Mouse (Mus musculus) megakaryocyte, embryonic 14.5 days (primary cell): Measurements from ENCODE around the gene Cers1. TPM values are rescaled to one million over a fixed set of nuclear protein-coding genes. Genes with fewer than 3 reads are reported as not detected.

Experiments used
- H3K27me3 ChIP-seq: replicated peaks from 2 replicates; pipeline ENCODE3; 2012; ENCODE audit warnings: inconsistent platforms
- H3K36me3 ChIP-seq: replicated peaks from 2 replicates; pipeline ENCODE3; 2012; ENCODE audit warnings: low read length, inconsistent platforms, mixed read lengths
- H3K4me1 ChIP-seq: 2 replicates; pipeline ENCODE4 v1.6.1; 2012; ENCODE audit warnings: inconsistent platforms
- H3K4me3 ChIP-seq: replicated peaks from 2 replicates; pipeline ENCODE3; 2012; ENCODE audit warnings: moderate library complexity, mild to moderate bottlenecking, inconsistent platforms
- H3K9me3 ChIP-seq: 2 replicates; pipeline ENCODE4 v1.6.1; 2012; ENCODE audit warnings: inconsistent platforms
- FLI1 ChIP-seq: IDR thresholded peaks from 2 replicates; pipeline ENCODE4 v1.6.1; 2012; ENCODE audit warnings: low read length, inconsistent platforms, mixed read lengths
- GATA1 ChIP-seq: IDR thresholded peaks from 3 replicates; pipeline ENCODE4 v1.6.1; 2012; ENCODE audit warnings: mixed read lengths, low read length, inconsistent platforms, borderline replicate concordance
- polyA plus RNA-seq: library from polyadenylated mRNA; stranded (reverse); fragments of >175 nt; gene quantifications from 2 replicates; pipeline ENCODE4 v1.2.3, GENCODE M21; 2012; ENCODE audit warnings: low replicate concordance; ENCODE audit not compliant: insufficient read depth

The Cers1 gene
- polyA plus RNA-seq, result 0.55 and 1.8 TPM in 2 replicates

DNA sequence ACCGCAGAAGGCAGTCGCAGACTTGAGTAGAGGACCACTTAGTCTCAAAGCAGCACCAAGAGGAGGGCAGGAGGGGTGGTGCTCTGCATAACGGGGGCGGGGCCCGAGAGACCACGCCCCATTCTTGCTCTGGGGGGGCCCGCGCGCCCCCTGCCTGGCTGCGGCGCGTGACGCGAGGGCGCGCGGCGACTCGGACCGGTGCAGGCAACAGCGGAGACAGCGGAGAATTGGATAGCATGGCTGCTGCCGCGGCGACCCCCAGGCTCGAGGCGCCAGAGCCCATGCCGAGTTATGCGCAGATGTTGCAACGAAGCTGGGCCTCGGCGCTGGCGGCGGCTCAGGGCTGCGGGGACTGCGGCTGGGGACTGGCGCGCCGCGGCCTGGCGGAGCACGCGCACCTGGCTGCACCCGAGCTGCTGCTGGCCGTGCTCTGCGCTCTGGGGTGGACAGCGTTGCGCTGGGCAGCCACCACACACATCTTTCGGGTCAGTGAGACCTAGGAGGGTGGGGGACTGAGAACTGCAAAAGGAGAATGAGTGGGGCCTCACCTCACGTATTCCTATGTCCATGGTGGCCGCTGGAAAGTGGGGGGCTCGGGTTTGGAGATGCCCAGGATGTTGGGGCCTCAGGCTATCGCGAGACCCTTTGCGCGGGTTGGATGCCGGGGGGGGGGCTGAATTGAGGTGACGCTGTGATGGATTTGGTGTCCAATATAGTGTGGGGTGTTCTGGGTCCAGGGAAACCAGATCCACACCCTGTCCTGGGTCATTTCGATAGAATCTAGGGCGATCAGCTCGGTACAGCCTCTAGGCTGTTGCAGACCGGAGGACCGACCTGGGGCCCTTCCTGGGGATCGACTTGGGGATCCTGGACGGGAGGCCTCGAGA lies at the start of gene Cers1:
TSS of gene Cers1 (plus strand) at position 152 of the 887 bp plus-strand sequence.
- H3K4me3 ChIP-seq, result peak within 1 kb of the TSS; percentile 92
- no peaks in the 10 kb centered on the region for H3K9me3 ChIP-seq
- H3K27me3 ChIP-seq, result peaks cover 54% of the 10 kb centered on the region
- TF ChIP-seq FLI1, result no peak
- TF ChIP-seq GATA1, result no peak
- peaks cover 32% of the 10 kb centered on the region for H3K36me3 ChIP-seq
- peaks cover 32% of the 10 kb centered on the region for H3K4me1 ChIP-seq

DNA sequence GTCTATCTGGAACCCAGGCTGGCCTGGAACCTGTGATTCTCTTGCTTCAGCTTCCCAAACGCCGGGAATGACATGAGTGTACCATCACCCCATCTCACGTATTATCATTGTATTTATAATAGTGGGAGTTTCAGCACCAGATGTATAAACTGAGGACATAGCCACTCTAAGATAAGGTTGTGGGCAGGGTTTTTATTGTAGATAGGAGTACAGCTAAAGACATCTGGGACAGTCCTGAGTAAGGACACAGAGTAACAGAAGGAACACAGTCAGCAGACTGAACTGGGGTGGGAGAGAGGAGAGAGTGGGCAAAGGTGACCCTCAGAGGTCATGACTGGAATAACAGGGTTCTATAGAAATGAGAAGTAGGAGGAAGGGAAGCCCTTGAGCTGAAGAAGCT lies 47.9 kb upstream of the Cers1 start:
- Histone ChIP-seq H3K4me1 (peaks cover 60% of the 10 kb centered on the region), H3K9me3 (no peaks in the 10 kb centered on the region), H3K4me3 (no peak overlapping the region), H3K27me3 (no peaks in the 10 kb centered on the region), H3K36me3 (peaks cover 50% of the 10 kb centered on the region)
- TF ChIP-seq GATA1, result no peak

- H3K4me3 ChIP-seq, result no peak overlapping the region
- no peaks in the 10 kb centered on the region for H3K27me3 ChIP-seq
- TF ChIP-seq GATA1 (no peak), FLI1 (no peak)
- H3K9me3 ChIP-seq, result no peaks in the 10 kb centered on the region
- peaks cover 66% of the 10 kb centered on the region for H3K4me1 ChIP-seq
- H3K36me3 ChIP-seq, result peaks cover 43% of the 10 kb centered on the region
These were observed 47.3 kb upstream of the Cers1 start for GRCm38 (mm10) chr8:70268311-70268710.

DNA sequence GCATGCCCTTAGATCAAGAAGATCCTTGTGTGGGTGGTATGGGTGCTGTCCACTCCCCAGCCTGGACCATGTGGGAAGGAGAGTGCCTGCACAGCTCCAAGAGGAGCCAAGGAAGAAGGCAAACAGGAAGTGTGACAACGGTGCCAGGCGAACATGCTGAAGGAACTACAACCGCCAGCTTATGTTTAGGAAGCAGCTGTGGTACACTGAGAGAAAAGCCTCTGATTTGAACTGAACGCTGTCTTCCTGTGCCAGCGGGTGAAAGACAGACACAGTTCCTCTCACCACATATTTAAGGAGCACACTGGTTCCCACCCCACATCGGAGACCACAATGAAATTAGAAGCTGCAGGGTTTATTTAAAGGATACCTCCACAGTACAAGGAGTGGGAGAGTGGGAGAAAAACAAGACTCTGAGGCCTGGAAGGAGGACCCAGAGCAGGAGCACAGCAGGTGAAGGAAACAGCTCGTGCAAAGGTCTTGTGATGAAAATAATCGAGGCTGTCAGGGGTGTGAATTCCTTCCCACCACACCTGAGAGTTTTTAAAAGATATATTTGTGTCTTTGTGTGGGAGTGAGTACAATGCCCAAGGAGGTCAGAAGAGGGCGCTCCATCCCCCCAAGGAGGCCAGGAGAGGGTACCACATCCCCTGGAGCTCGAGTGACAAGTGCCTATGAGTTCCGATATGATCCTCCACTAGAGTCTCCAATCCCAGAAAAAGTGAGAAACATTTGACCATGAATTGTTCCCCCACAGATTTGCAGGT lies 46.6 kb upstream of the Cers1 start:
- Histone ChIP-seq H3K27me3 (no peaks in the 10 kb centered on the region), H3K4me3 (peak overlapping the region; percentile 59), H3K9me3 (no peaks in the 10 kb centered on the region), H3K36me3 (peaks cover 37% of the 10 kb centered on the region), H3K4me1 (peaks cover 73% of the 10 kb centered on the region)
- TF ChIP-seq GATA1 (no peak), FLI1 (no peak)

DNA sequence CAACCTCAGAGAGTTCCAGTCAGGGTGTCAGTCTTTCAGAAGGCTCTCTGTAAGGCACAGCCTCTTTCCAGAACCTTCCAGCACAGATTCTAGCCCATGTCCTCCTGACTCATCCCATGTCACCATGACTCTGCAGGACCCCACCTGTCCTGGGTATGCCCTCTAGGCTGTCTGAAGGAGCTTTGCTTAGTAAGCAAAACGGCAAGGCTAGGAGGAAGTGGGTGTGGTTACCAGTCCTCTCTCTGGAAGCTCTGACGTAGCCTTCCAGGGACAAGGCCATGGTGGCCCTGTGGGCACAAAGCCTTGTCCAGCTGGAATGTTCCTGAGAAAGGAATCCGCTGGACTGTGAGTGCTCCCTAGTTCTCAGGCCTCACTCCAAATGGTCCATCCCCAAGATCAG lies 42.6 kb upstream of the Cers1 start:
- peak overlapping the region; percentile 78 for H3K4me3 ChIP-seq

GRCm38 (mm10) chr8:70274350-70274749 lies 41.2 kb upstream of the Cers1 start:
- TF ChIP-seq FLI1 (no peak), GATA1 (no peak)
- H3K36me3 ChIP-seq, result peaks cover 11% of the 10 kb centered on the region

More for the DNA sequence above, 42.6 kb upstream of the Cers1 start:
- Histone ChIP-seq H3K9me3 (no peaks in the 10 kb centered on the region), H3K27me3 (no peaks in the 10 kb centered on the region), H3K4me1 (peaks cover 94% of the 10 kb centered on the region), H3K36me3 (peaks cover 11% of the 10 kb centered on the region)
- no peak for TF ChIP-seq GATA1
- no peak for TF ChIP-seq FLI1

GRCm38 (mm10) chr8:70276476-70276875 lies 39.1 kb upstream of the Cers1 start:
- TF ChIP-seq FLI1, result peak; percentile 91
- TF ChIP-seq GATA1, result peak; percentile 16; the same call in 1 of the 3 replicates
- Histone ChIP-seq H3K36me3 (peaks cover 22% of the 10 kb centered on the region), H3K9me3 (no peaks in the 10 kb centered on the region), H3K4me3 (peak overlapping the region; percentile 93), H3K27me3 (no peaks in the 10 kb centered on the region), H3K4me1 (peaks cover 98% of the 10 kb centered on the region)

More at GRCm38 (mm10) chr8:70274350-70274749, 41.2 kb upstream of the Cers1 start:
- Histone ChIP-seq H3K9me3 (no peaks in the 10 kb centered on the region), H3K27me3 (no peaks in the 10 kb centered on the region), H3K4me3 (no peak overlapping the region), H3K4me1 (peaks cover 94% of the 10 kb centered on the region)

DNA sequence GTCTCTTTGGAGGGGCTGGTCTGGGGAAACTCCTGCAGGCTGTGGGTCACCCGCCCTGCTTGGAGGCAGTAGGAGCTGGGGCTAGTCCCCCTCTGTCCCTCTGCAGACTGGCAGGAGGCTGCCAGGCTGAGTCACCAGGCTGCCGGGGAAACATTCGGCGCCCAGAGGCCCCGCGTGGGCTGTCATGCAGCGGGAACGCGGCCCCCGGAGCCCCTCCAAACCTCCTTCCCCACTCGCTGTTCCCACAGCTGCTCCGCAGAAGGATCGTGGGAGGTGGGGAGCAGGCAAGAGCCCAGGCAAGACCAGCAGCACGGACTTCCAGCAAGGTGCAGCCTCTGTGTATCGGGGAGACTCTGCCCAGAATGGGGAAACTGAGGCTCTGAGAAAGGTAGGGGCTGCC lies 37.4 kb upstream of the Cers1 start:
- H3K9me3 ChIP-seq, result no peaks in the 10 kb centered on the region
- TF ChIP-seq FLI1 (no peak), GATA1 (no peak)
- no peaks in the 10 kb centered on the region for H3K27me3 ChIP-seq
- peak overlapping the region; percentile 93 for H3K4me3 ChIP-seq
- H3K4me1 ChIP-seq, result peaks cover 93% of the 10 kb centered on the region
- H3K36me3 ChIP-seq, result peaks cover 22% of the 10 kb centered on the region

DNA sequence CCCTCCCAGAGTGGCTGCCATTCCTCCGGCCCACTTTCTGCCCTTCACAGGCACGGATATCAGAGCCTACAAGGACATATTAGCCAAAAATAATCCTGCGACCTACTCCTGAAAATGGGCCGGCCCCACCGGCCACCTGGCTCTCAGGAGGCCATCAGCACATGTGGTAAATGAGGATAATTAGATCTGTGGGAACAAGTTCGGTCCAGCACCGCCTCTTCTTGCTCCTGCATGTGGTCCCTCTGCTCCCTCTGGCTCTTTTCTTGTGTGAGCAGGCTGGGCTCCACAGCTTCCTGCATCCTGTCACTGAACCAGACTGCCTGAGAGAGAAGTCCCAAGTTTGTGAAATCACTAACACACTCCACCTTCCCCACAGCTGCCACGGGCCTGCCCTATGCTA lies 36.3 kb upstream of the Cers1 start:
- peaks cover 88% of the 10 kb centered on the region for H3K4me1 ChIP-seq
- no peak for TF ChIP-seq FLI1
- TF ChIP-seq GATA1, result no peak
- H3K27me3 ChIP-seq, result no peaks in the 10 kb centered on the region
- peak overlapping the region; percentile 93 for H3K4me3 ChIP-seq
- H3K9me3 ChIP-seq, result no peaks in the 10 kb centered on the region
- H3K36me3 ChIP-seq, result peaks cover 22% of the 10 kb centered on the region
